Mouse (Mus musculus) E14TG2a.4 (cell line): ENCODE measurements around the gene Ly6g6d.

ENCODE experiments used
- CTCF ChIP-seq: conservative IDR thresholded peaks from 2 replicates; pipeline ENCODE4 v1.5.1; 2014; ENCODE audit warnings: low read length
- NANOG ChIP-seq: IDR thresholded peaks from 2 replicates; pipeline ENCODE4 v1.6.1; 2014; ENCODE audit warnings: borderline replicate concordance, low read length, mixed read lengths

- TF ChIP-seq CTCF (no peak), NANOG (no peak)
These were observed 43.0 kb downstream of the Ly6g6d start for GRCm38 (mm10) chr17:35034896-35035295.
